Mouse (Mus musculus) forebrain, embryonic 16.5 days (tissue): ENCODE measurements around the gene Gm37240. TPM values are rescaled to one million over a fixed set of nuclear protein-coding genes. Genes with fewer than 3 reads are reported as not detected.
A peak's percentile ranks its signal among the peaks of the same experiment; 100 is the strongest.

Experiments used
- ATAC-seq: fragments of 200-750 bp; cut with Nextera tagmentation; 2 replicates; pipeline ENCODE4 v1.8.0; 2017; ENCODE audit warnings: mild to moderate bottlenecking, moderate library complexity
- H3K27ac ChIP-seq: fragments of 300-500 bp; sonication (generic); 2 replicates; pipeline ENCODE4 v1.5.1; 2014; ENCODE audit warnings: low read length, control low read depth
- H3K27me3 ChIP-seq: fragments of 300-500 bp; sonication (generic); replicated peaks from 2 replicates; pipeline ENCODE4 v1.6.1; 2014; ENCODE audit warnings: low read length; ENCODE audit not compliant: control insufficient read depth, insufficient read depth
- H3K36me3 ChIP-seq: fragments of 300-500 bp; sonication (generic); 2 replicates; pipeline ENCODE4 v1.6.1; 2014; ENCODE audit not compliant: control insufficient read depth, insufficient read depth
- H3K4me1 ChIP-seq: fragments of 300-500 bp; sonication (generic); replicated peaks from 2 replicates; pipeline ENCODE4 v1.6.1; 2014; ENCODE audit warnings: low read length; ENCODE audit not compliant: control insufficient read depth, insufficient read depth
- H3K4me2 ChIP-seq: fragments of 300-500 bp; sonication (generic); 2 replicates; pipeline ENCODE4 v1.6.1; 2014; ENCODE audit warnings: mild to moderate bottlenecking, low read length, control low read depth
- H3K4me3 ChIP-seq: fragments of 300-500 bp; sonication (generic); replicated peaks from 2 replicates; pipeline ENCODE4 v1.5.1; 2014; ENCODE audit warnings: mild to moderate bottlenecking, low read length, control low read depth
- H3K9ac ChIP-seq: fragments of 300-500 bp; sonication (generic); replicated peaks from 2 replicates; pipeline ENCODE4 v1.6.1; 2014; ENCODE audit warnings: low read depth, low read length, control low read depth
- H3K9me3 ChIP-seq: fragments of 300-500 bp; sonication (generic); 2 replicates; pipeline ENCODE4 v1.6.1; 2016; ENCODE audit warnings: low read length; ENCODE audit not compliant: control insufficient read depth
- WGBS: fragments of 180-500 bp; shearing (Covaris S2); extraction: QIAGEN DNeasy Blood & Tissue Kit; methylation state at CpG from one replicate; pipeline ENCODE4 v1.1.7; 2014; 5-methylcytosine and 5-hydroxymethylcytosine counted together
- polyA plus RNA-seq: library from polyadenylated mRNA; unstranded; fragments of >200 nt; fragmentation: Nextera tagmentation; extraction: Ambion mirVana; gene quantifications from 2 replicates; pipeline ENCODE4 v1.2.1, GENCODE M21; 2015

The Gm37240 gene
- polyA plus RNA-seq, 1 experiment from 2014 or later, result 1.6 TPM

DNA sequence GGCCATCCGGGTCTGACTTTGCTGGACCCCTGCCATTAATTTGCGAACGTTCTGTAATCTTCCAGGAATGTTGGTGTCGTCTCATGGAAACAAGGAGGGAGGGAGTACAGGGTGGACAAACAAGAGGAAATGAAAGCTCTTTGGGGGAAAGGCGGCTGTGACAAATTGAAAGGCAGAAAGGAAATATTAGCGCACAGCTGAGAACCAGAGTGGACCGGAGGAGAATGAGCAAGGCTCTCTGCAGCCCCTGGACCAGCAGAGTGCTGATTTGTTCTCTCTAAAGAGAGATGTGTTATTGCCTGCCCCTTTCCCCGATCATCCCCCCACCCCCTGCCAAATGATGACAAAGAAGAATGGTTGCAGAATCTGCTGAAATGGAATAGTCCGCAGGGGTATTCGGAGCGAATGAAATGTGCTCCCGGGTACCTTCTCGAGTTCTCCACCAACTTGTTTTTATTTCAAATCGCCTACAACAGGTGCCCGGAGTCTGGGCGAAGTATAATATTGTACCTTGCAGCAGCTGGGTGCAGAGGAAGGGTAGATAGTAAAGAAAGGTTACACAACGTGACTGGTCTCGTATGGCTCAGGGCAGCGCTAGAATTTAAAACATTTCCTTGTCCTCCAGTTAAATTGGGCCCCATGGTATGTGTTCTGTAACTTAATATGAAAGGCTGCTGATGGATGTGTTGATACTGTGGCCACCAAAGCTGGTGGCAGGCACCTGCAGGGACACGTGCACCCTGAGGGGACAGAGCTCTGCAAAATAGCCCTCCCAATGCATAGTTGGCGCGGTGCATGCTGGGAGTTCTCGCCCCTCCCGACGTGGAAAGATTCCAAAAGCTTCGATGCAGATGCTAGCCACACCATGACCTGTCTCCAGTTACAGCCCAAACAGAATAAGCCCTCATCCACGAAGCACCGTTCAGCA, 712.5 kb downstream of the Gm37240 start:
- no peak overlapping the region for H3K4me3 ChIP-seq
- no peak overlapping the region for H3K4me2 ChIP-seq
- H3K9ac ChIP-seq, result no peak overlapping the region
- no peaks in the 10 kb centered on the region for H3K36me3 ChIP-seq
- H3K4me1 ChIP-seq, result no peaks in the 10 kb centered on the region
- H3K9me3 ChIP-seq, result no peaks in the 10 kb centered on the region
- no peak for ATAC-seq
- H3K27ac ChIP-seq, result no peak overlapping the region
- WGBS, result 76% methylated on average over 28 of the region's 28 CpGs
- H3K27me3 ChIP-seq, result no peaks in the 10 kb centered on the region

DNA sequence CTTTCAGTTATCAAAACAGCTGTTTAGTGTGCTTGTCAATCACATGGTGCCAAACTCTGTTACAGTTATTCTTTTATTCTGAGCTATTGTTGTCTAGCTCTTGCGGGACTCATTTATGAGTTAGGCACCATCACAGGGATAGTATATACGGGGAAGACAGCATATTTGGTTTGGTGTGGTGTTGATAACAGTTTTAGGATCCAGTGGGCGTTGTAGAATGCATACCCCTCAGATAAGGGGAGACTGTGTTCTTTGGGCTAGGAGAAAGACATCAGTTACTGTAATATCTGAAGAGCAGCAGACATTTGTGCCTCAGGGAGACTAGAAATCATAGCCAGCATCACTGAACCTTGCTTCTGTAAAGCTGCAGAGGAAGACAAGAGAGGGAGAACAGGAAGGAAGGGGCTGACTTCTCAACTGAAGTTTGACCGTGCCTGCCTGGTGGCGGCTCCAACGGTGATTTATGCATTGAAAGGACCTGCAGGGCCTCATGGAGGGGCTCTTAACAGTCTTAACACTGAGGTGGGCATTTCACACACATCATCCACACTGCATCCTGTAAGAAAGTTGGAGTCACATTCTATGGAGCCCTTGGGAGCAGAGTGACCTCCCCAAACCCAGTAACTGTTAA, 713.8 kb downstream of the Gm37240 start:
- no peak overlapping the region for H3K4me3 ChIP-seq
- no peak overlapping the region for H3K4me2 ChIP-seq
- H3K9me3 ChIP-seq, result no peaks in the 10 kb centered on the region
- H3K9ac ChIP-seq, result no peak overlapping the region
- H3K36me3 ChIP-seq, result no peaks in the 10 kb centered on the region
- no peaks in the 10 kb centered on the region for H3K4me1 ChIP-seq
- no peak for ATAC-seq
- WGBS, result 82% methylated on average over 6 of the region's 6 CpGs
- no peaks in the 10 kb centered on the region for H3K27me3 ChIP-seq
- no peak overlapping the region for H3K27ac ChIP-seq

DNA sequence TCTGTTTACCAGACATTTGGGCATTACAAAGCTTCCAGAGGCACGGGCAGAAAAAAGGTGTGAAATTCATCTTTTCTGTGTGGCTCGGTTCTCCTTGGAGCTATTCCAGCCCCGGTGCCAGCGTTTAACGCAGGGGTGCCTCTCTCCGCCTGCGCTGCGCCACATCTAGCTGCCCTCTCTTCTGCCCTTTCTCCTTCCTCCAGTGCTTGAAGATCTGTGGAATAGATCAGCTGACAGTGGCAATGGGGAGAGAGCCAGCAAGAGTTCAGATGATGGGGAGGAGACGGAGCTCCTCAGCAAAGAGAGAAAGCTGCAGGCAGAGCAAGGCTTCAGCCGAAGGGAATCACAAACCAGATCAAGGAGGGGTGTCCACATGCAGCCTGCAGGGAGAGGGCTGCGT, 714.8 kb downstream of the Gm37240 start:
- 62% methylated on average over 11 of the region's 11 CpGs for WGBS
- Histone ChIP-seq H3K36me3 (no peaks in the 10 kb centered on the region), H3K9me3 (no peaks in the 10 kb centered on the region), H3K9ac (no peak overlapping the region), H3K27me3 (no peaks in the 10 kb centered on the region), H3K4me3 (no peak overlapping the region), H3K27ac (no peak overlapping the region), H3K4me2 (no peak overlapping the region), H3K4me1 (no peaks in the 10 kb centered on the region)
- ATAC-seq, result no peak

DNA sequence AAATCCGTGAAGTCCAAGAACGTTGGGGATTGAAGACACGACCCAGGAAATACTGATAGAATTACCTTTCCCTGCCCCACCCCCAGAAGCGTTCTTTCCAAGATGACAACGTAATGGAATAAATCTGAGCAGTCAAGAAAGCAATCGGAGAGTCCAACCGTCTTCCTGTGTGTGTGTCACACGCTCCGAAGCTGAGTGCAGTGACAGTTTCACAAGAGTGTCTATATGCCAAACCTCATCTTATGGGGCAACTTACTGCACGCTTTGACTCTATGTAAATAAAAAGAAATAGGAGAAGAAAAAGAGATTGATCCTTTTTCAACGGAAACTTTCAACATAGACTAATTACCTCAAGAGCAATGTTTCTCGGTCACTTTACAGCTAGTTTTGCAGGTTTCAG, 715.2 kb downstream of the Gm37240 start:
- Histone ChIP-seq H3K27ac (no peak overlapping the region), H3K4me1 (no peaks in the 10 kb centered on the region), H3K36me3 (no peaks in the 10 kb centered on the region), H3K4me3 (no peak overlapping the region), H3K9me3 (no peaks in the 10 kb centered on the region), H3K4me2 (no peak overlapping the region), H3K27me3 (no peaks in the 10 kb centered on the region), H3K9ac (no peak overlapping the region)
- WGBS, result 86% methylated on average over 12 of the region's 12 CpGs
- ATAC-seq, result no peak

DNA sequence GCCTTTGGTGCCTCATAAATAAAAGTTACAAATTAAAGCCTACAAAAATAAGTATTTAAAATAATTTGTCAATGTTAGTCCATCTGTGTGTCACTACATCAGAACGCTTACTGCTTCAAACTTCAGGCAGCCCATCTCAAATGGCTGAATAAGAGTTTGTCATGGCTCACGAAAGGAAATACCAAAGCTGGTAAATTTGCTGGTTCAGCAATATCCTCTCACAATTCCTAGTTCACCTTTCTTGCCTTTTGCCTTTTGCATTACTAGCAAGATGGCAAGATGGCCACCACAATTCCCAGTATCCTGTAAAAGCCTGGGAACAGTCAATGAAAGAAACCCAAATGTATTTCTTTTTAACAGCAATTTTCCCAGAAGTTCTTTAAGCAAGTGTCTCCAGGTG, 718.5 kb downstream of the Gm37240 start:
- no peak overlapping the region for H3K4me2 ChIP-seq
- WGBS, result 95% methylated on average over 2 of the region's 2 CpGs
- no peaks in the 10 kb centered on the region for H3K36me3 ChIP-seq
- no peak overlapping the region for H3K27ac ChIP-seq
- H3K27me3 ChIP-seq, result no peaks in the 10 kb centered on the region
- no peak overlapping the region for H3K4me3 ChIP-seq
- H3K9me3 ChIP-seq, result no peaks in the 10 kb centered on the region
- ATAC-seq, result no peak
- H3K4me1 ChIP-seq, result no peaks in the 10 kb centered on the region
- H3K9ac ChIP-seq, result no peak overlapping the region

DNA sequence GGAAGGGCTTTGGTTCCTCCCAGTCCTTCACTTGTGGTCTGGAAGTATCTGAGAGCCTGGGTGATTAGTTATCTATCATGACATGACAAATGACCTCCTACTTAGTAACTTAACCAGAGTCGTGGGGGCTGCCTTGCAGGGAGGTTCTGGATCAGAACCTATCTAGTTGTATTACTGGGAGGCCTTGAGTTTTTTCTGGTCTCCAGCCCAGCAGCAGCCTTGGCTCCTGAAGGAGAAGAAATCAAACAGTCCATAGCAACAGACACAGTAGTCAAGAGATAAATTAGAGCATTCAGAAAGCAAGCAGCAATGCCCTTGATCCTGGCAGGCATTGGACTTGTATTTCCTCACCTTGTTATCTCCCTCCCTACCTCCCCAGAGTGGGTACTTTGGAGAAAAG, 722.4 kb downstream of the Gm37240 start:
- WGBS, result 85% methylated on average over 1 of the region's 1 CpGs
- no peaks in the 10 kb centered on the region for H3K9me3 ChIP-seq
- H3K4me2 ChIP-seq, result no peak overlapping the region
- no peak overlapping the region for H3K9ac ChIP-seq
- no peak overlapping the region for H3K27ac ChIP-seq
- H3K36me3 ChIP-seq, result no peaks in the 10 kb centered on the region
- no peak for ATAC-seq
- H3K4me1 ChIP-seq, result peaks cover 8% of the 10 kb centered on the region; the same call in 1 of the 2 replicates
- no peaks in the 10 kb centered on the region for H3K27me3 ChIP-seq
- H3K4me3 ChIP-seq, result no peak overlapping the region

DNA sequence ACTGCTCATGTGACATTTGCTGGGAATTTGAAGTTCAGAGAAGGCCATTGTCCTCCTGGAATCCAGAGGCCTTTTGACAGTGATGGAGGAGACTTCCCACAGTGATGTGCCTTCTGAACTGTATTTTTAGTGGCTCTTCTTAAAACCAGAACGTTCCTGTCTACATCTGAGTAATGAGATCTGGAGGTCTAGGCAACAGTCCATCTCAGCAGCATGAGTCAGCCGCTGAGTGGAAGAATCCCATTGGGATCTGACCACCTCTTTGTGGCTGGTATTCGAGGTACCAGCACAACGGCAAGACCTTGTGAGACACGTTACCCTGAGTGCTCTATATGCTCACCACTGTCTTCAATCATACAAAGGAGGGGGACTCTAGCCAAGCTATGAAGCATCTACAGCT, 723.9 kb downstream of the Gm37240 start:
- H3K4me2 ChIP-seq, result no peak overlapping the region
- H3K9me3 ChIP-seq, result no peaks in the 10 kb centered on the region
- WGBS, result 93% methylated on average over 5 of the region's 5 CpGs
- H3K27me3 ChIP-seq, result no peaks in the 10 kb centered on the region
- no peak overlapping the region for H3K9ac ChIP-seq
- no peak overlapping the region for H3K27ac ChIP-seq
- no peak overlapping the region for H3K4me3 ChIP-seq
- ATAC-seq, result no peak
- peaks cover 13% of the 10 kb centered on the region for H3K4me1 ChIP-seq
- H3K36me3 ChIP-seq, result no peaks in the 10 kb centered on the region

DNA sequence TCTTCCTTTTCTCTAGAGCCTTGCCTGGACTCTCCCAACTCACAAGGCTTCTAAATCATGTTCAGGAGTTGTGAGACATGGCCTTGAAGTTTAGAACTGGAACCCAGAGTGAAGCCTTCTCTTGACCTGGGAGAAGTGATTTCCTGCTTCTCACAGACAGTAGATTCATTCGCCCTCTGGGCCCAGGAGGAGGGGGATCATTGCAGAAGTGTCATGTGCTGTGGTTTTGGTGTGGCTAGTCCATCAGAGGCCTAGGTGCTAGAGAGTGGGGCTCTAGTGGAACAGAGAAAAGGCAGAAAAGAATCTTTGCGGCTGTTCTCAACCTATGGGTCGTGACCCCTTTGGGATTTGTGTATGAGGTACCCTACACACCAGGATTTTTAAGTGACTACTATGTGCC, 724.9 kb downstream of the Gm37240 start:
- Histone ChIP-seq H3K27me3 (no peaks in the 10 kb centered on the region), H3K4me2 (no peak overlapping the region), H3K9me3 (no peaks in the 10 kb centered on the region), H3K4me3 (no peak overlapping the region), H3K4me1 (peaks cover 13% of the 10 kb centered on the region), H3K36me3 (no peaks in the 10 kb centered on the region), H3K27ac (no peak overlapping the region), H3K9ac (no peak overlapping the region)
- WGBS, result 96% methylated on average over 3 of the region's 3 CpGs
- ATAC-seq, result no peak

DNA sequence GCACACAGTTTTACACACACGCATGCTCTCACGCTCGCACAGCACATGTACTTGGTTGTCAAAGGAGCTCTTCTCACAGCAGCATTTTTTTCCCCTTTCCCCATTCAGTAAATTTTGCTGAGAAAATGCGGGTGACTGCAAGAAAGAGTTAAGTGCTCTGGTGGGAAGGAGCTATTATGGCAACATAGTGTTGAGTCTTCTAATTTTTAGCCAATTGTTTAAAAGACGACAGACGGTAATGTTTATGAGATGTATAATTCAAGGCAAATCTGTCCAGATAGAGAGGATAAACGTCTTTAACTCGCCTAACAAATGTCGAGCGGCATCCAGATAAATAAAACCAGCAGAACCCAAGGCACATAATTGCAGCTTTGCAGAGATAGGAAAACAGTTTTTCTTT, 726.5 kb downstream of the Gm37240 start:
- Histone ChIP-seq H3K9me3 (no peaks in the 10 kb centered on the region), H3K4me2 (no peak overlapping the region), H3K4me1 (peaks cover 13% of the 10 kb centered on the region), H3K9ac (no peak overlapping the region), H3K4me3 (no peak overlapping the region), H3K36me3 (no peaks in the 10 kb centered on the region), H3K27ac (peak overlapping the region; percentile 75), H3K27me3 (no peaks in the 10 kb centered on the region)
- 48% methylated on average over 10 of the region's 10 CpGs for whole genome bisulfite sequencing
- peak; percentile 47 for ATAC-seq
